Mouse (Mus musculus): ENCODE measurements around the gene A4galt.
"Not testable (repeated sequence)": the region's sequence is repeated elsewhere in the genome, so short reads cannot be mapped to it uniquely, and the experiment has no call there.

Gene A4galt

GRCm38 (mm10) chr15:83251176-83252004, at the start of gene A4galt:
TSS of gene A4galt (minus strand) at chr15:83251774.
- in situ Hi-C loops (cut with MboI; ENCODE audit: low pct_unique_long_range_greater_than_20kb in 1 of 2, low sequenced_read_pairs in 2 of 2, unreplicated experiment in 1 of 2): no loop called here

GRCm38 (mm10) chr15:83299916-83300582, 48.5 kb upstream of the A4galt start:
- in situ Hi-C loops (cut with MboI; ENCODE audit: low pct_unique_long_range_greater_than_20kb in 1 of 2, low sequenced_read_pairs in 2 of 2, unreplicated experiment in 1 of 2): no loop called here

- in situ Hi-C loops (cut with MboI; ENCODE audit: low pct_unique_long_range_greater_than_20kb in 1 of 2, low sequenced_read_pairs in 2 of 2, unreplicated experiment in 1 of 2): no loop called here
These were observed 47.9 kb upstream of the A4galt start for GRCm38 (mm10) chr15:83299450-83299849.

GRCm38 (mm10) chr15:83298810-83299209, 47.2 kb upstream of the A4galt start:
- in situ Hi-C loops (cut with MboI; ENCODE audit: low pct_unique_long_range_greater_than_20kb in 1 of 2, low sequenced_read_pairs in 2 of 2, unreplicated experiment in 1 of 2): no loop called here

- in situ Hi-C loops (cut with MboI; ENCODE audit: low pct_unique_long_range_greater_than_20kb in 1 of 2, low sequenced_read_pairs in 2 of 2, unreplicated experiment in 1 of 2): no loop called here
These were observed 46.7 kb upstream of the A4galt start for GRCm38 (mm10) chr15:83298313-83298712.

- in situ Hi-C loops (cut with MboI; ENCODE audit: low pct_unique_long_range_greater_than_20kb in 1 of 2, low sequenced_read_pairs in 2 of 2, unreplicated experiment in 1 of 2): no loop called here
These were observed 45.3 kb upstream of the A4galt start for GRCm38 (mm10) chr15:83296771-83297311.

GRCm38 (mm10) chr15:83296050-83296449, 44.5 kb upstream of the A4galt start:
- in situ Hi-C loops (cut with MboI; ENCODE audit: low pct_unique_long_range_greater_than_20kb in 1 of 2, low sequenced_read_pairs in 2 of 2, unreplicated experiment in 1 of 2): no loop called here

- in situ Hi-C loops (cut with MboI; ENCODE audit: low pct_unique_long_range_greater_than_20kb in 1 of 2, low sequenced_read_pairs in 2 of 2, unreplicated experiment in 1 of 2): no loop called here
These were observed 43.4 kb upstream of the A4galt start for GRCm38 (mm10) chr15:83294954-83295353.

GRCm38 (mm10) chr15:83293706-83294645, 42.4 kb upstream of the A4galt start:
- in situ Hi-C loops (cut with MboI; ENCODE audit: low pct_unique_long_range_greater_than_20kb in 1 of 2, low sequenced_read_pairs in 2 of 2, unreplicated experiment in 1 of 2): no loop called here

- in situ Hi-C loops (cut with MboI; ENCODE audit: low pct_unique_long_range_greater_than_20kb in 1 of 2, low sequenced_read_pairs in 2 of 2, unreplicated experiment in 1 of 2): no loop called here
These were observed 41.6 kb upstream of the A4galt start for GRCm38 (mm10) chr15:83293144-83293543.

- in situ Hi-C loops (cut with MboI; ENCODE audit: low pct_unique_long_range_greater_than_20kb in 1 of 2, low sequenced_read_pairs in 2 of 2, unreplicated experiment in 1 of 2): no loop called here
These were observed 40.9 kb upstream of the A4galt start for GRCm38 (mm10) chr15:83292261-83293056.

- in situ Hi-C loops (cut with MboI; ENCODE audit: low pct_unique_long_range_greater_than_20kb in 1 of 2, low sequenced_read_pairs in 2 of 2, unreplicated experiment in 1 of 2): no loop called here
These were observed 39.3 kb upstream of the A4galt start for GRCm38 (mm10) chr15:83290899-83291298.

- in situ Hi-C loops (cut with MboI; ENCODE audit: low pct_unique_long_range_greater_than_20kb in 1 of 2, low sequenced_read_pairs in 2 of 2, unreplicated experiment in 1 of 2): no loop called here
These were observed 33.3 kb upstream of the A4galt start for GRCm38 (mm10) chr15:83284828-83285227.

- in situ Hi-C loops (cut with MboI; ENCODE audit: low pct_unique_long_range_greater_than_20kb in 1 of 2, low sequenced_read_pairs in 2 of 2, unreplicated experiment in 1 of 2): no loop called here
These were observed 30.8 kb upstream of the A4galt start for GRCm38 (mm10) chr15:83282397-83282796.

GRCm38 (mm10) chr15:83281303-83281702, 29.7 kb upstream of the A4galt start:
- in situ Hi-C loops (cut with MboI; ENCODE audit: low pct_unique_long_range_greater_than_20kb in 1 of 2, low sequenced_read_pairs in 2 of 2, unreplicated experiment in 1 of 2): no loop called here

GRCm38 (mm10) chr15:83278579-83278978, 27.0 kb upstream of the A4galt start:
- in situ Hi-C loops (cut with MboI; ENCODE audit: low pct_unique_long_range_greater_than_20kb in 1 of 2, low sequenced_read_pairs in 2 of 2, unreplicated experiment in 1 of 2): no loop called here

GRCm38 (mm10) chr15:83277451-83277850, 25.9 kb upstream of the A4galt start:
- in situ Hi-C loops (cut with MboI; ENCODE audit: low pct_unique_long_range_greater_than_20kb in 1 of 2, low sequenced_read_pairs in 2 of 2, unreplicated experiment in 1 of 2): no loop called here

- in situ Hi-C loops (cut with MboI; ENCODE audit: low pct_unique_long_range_greater_than_20kb in 1 of 2, low sequenced_read_pairs in 2 of 2, unreplicated experiment in 1 of 2): not testable (repeated sequence)
These were observed 22.7 kb upstream of the A4galt start for GRCm38 (mm10) chr15:83274237-83274636.

All from mouse embryonic stem cell (cell line).